Mouse (Mus musculus) thymus, adult 2 months (tissue): ENCODE data around the gene Bahcc1.

ENCODE experiments used
- CTCF ChIP-seq: fragments of 200-500 bp; IDR thresholded peaks from 2 replicates; pipeline ENCODE4 v1.5.1; 2012; ENCODE audit warnings: mild to moderate bottlenecking, control low read depth, low read length, moderate library complexity, borderline replicate concordance; ENCODE audit not compliant: control insufficient read depth, poor library complexity, insufficient read depth; ENCODE audit errors: extremely low read depth
- POLR2A ChIP-seq: fragments of 200-500 bp; IDR thresholded peaks from 2 replicates; pipeline ENCODE4 v1.6.1; 2012; ENCODE audit warnings: mild to moderate bottlenecking, low read length, control low read depth, moderate library complexity; ENCODE audit not compliant: control insufficient read depth, poor library complexity, insufficient read depth; ENCODE audit errors: extremely low read depth

DNA sequence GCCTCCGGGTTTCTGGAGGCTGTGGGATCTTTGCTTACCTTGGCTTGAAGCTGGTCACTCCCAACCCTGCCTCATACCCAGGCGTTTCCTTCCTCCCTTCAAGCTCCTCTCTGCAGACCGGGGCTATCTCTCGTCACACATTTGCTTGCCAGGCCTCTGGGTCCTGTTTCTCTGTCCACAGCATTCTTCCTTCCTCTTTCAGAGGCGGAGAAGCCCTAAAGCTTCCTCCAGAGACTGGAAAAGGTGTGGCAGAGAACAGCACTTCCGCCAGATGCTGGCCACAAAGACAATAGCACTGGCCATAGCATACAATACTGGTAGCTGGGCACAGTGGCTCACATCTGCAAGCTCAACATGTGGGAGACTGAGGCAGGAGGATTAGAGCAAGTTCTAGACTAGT lies 13.8 kb upstream of the Bahcc1 start:
- TF ChIP-seq POLR2A, result no peak
- TF ChIP-seq CTCF, result no peak
